Mouse (Mus musculus): ENCODE measurements around the gene Agpat2. TPM values are rescaled to one million over a fixed set of nuclear protein-coding genes. Genes with fewer than 3 reads are reported as not detected.

Gene Agpat2
- polyA plus RNA-seq (2015; fragmentation: Nextera tagmentation; extraction: Ambion mirVana) = 63.4 and 95.9 TPM in 2 replicates

GRCm38 (mm10) chr2:26603720-26604671 lies at the start of gene Agpat2:
Gene Agpat2, minus strand, starts transcription at chr2:26604417.

GRCm38 (mm10) chr2:26627921-26628739 lies 23.9 kb upstream of the Agpat2 start, which contains the start of gene Fam69b:
Gene Fam69b, plus strand, starts transcription at chr2:26628457.

GRCm38 (mm10) chr2:26586294-26587043 lies 17.7 kb downstream of the Agpat2 start, which contains the start of gene Gm20532:
Gene Gm20532, plus strand, starts transcription at chr2:26586639.

GRCm38 (mm10) chr2:26579714-26580113 lies 24.5 kb downstream of the Agpat2 start, which contains the start of gene Egfl7:
Gene Egfl7, plus strand, starts transcription at chr2:26580014.

Small RNAs within 50 kb of the gene (microRNA-seq; reads per million reads assigned to microRNA genes)
- gene Mir126a (ENCODE audit: borderline replicate concordance, insufficient number of aligned reads) = 1.4 reads per million
- gene Mir126b (ENCODE audit: borderline replicate concordance, insufficient number of aligned reads) = not detected

Other genes with a start within 250 kb of the Agpat2 start
- gene Card9, start 243.5 kb downstream of the Agpat2 start, polyA plus RNA-seq (2015; fragmentation: Nextera tagmentation; extraction: Ambion mirVana) = 0.83 and 0.84 TPM in 2 replicates
- 9.4 and 15.4 TPM in 2 replicates for gene Snapc4, start 223.8 kb downstream of the Agpat2 start, polyA plus RNA-seq (2015; fragmentation: Nextera tagmentation; extraction: Ambion mirVana)
- gene Entr1, start 215.1 kb downstream of the Agpat2 start, polyA plus RNA-seq (2015; fragmentation: Nextera tagmentation; extraction: Ambion mirVana) = 48.6 and 71.9 TPM in 2 replicates
- 55.5 and 106 TPM in 2 replicates for gene Pmpca, start 215.1 kb downstream of the Agpat2 start, polyA plus RNA-seq (2015; fragmentation: Nextera tagmentation; extraction: Ambion mirVana)
- 11.2 and 17.7 TPM in 2 replicates for gene Inpp5e, start 195.2 kb downstream of the Agpat2 start, polyA plus RNA-seq (2015; fragmentation: Nextera tagmentation; extraction: Ambion mirVana)
- gene Sec16a, start 159.2 kb downstream of the Agpat2 start, polyA plus RNA-seq (2015; fragmentation: Nextera tagmentation; extraction: Ambion mirVana) = 9.3 and 10.4 TPM in 2 replicates
- gene Notch1, start 87.8 kb downstream of the Agpat2 start, polyA plus RNA-seq (2015; fragmentation: Nextera tagmentation; extraction: Ambion mirVana) = 4.7 and 5.6 TPM in 2 replicates
- gene Egfl7, start 24.4 kb downstream of the Agpat2 start, polyA plus RNA-seq (2015; fragmentation: Nextera tagmentation; extraction: Ambion mirVana) = 141 and 155 TPM in 2 replicates
- 0.19 TPM in 1 of 2 replicates, not detected in the other for gene Gm20532, start 17.8 kb downstream of the Agpat2 start, polyA plus RNA-seq (2015; fragmentation: Nextera tagmentation; extraction: Ambion mirVana)
- gene Fam69b, start 24.0 kb upstream of the Agpat2 start, polyA plus RNA-seq (2015; fragmentation: Nextera tagmentation; extraction: Ambion mirVana) = 15.9 and 24.8 TPM in 2 replicates
- not detected in 2 replicates for gene Lcn4, start 66.9 kb upstream of the Agpat2 start, polyA plus RNA-seq (2015; fragmentation: Nextera tagmentation; extraction: Ambion mirVana)